Mouse (Mus musculus) ovary, postnatal 14 days (tissue): ENCODE results near the gene Vmn2r98.
"Not testable (repeated sequence)": the region's sequence is repeated elsewhere in the genome, so short reads cannot be mapped to it uniquely, and the experiment has no call there.

Source experiments
- DNase-seq: peaks from one replicate; pipeline ENCODE4 v3.0.0; 2022; ENCODE audit warnings: low spot score

Gene Vmn2r98

GRCm38 (mm10) chr17:19053160-19053559 is at the start of gene Vmn2r98:
Vmn2r98 (plus strand) TSS chr17:19053460.
- not testable (repeated sequence) for DNase-seq

DNA sequence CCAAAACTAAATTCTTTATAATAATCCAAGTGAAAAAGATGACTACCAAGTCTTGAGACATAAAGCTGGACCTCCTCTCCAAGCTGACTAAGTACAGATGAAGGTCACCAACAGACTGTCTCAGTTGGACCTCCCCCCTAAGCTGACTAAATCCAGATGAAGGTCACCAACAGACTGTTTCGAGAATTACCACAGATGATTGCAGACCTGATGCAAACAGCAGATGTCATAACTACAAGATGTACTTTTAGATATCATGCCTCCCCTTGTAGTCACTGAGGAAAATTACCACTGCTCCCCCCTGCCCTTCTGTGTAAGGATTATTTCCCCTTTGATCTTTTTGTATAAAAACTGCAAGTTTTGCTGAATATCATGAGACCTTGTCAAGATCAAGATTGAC is 21.8 kb upstream of the Vmn2r98 start:
- not testable (repeated sequence) for DNase-seq

DNA sequence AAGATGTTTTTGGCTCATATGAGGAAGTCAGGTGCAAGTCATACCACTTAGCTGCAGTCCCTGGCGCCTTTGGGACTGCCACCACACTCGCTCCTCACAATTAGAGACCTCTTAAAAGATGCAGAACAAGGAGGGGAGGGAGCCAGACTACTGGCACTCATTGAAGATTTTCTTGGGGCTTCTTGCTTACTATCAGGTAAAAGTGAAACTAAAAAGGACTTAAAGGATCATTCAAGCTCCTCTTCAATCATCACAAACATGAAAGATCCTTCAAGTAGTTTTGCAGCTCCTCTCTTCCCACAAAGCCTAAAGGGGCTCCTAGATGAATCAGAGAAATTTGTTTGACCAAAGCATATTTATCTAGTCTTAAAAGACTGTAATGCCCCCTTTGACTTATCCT is 21.3 kb upstream of the Vmn2r98 start:
- no peak for DNase-seq

GRCm38 (mm10) chr17:19032721-19033120 is 20.5 kb upstream of the Vmn2r98 start:
- DNase-seq = no peak
